Mouse (Mus musculus) adrenal gland, postnatal 36 days (tissue): ENCODE measurements at regions not wholly inside any gene's neighbourhood (a gene's known extent, or its start where the extent isn't known, plus 50 kb on each side); places are given as distances from the start of the nearest gene placed in this dataset.

ENCODE experiments used
- DNase-seq, 2 experiments: peaks; one replicate each; pipeline ENCODE4 v3.0.0; 2021; ENCODE audit warnings: mixed read lengths in 1 of 2

- peak; percentile 5 to 18 for DNase-seq
Measured at GRCm38 (mm10) chr9:30581271-30581821, 154.4 kb downstream of the Snx19 start.

GRCm38 (mm10) chr9:30580500-30580899 is 153.6 kb downstream of the Snx19 start:
- DNase-seq: no peak

- DNase-seq: no peak
Measured at GRCm38 (mm10) chr9:30578213-30578612, 151.3 kb downstream of the Snx19 start.

- DNase-seq: no peak
Measured at GRCm38 (mm10) chr9:30577243-30577642, 150.3 kb downstream of the Snx19 start.

GRCm38 (mm10) chr9:30575531-30575930 is 148.6 kb downstream of the Snx19 start:
- DNase-seq: peak in 1 of 2 experiments; percentile 19

- DNase-seq: no peak
Measured at GRCm38 (mm10) chr9:30573294-30573693, 146.4 kb downstream of the Snx19 start.

- no peak for DNase-seq
Measured at GRCm38 (mm10) chr9:30571014-30571413, 144.1 kb downstream of the Snx19 start.

- DNase-seq: no peak
Measured at GRCm38 (mm10) chr9:30564765-30565680, 138.1 kb downstream of the Snx19 start.

GRCm38 (mm10) chr9:30563399-30563798 is 136.5 kb downstream of the Snx19 start:
- DNase-seq: no peak

- no peak for DNase-seq
Measured at GRCm38 (mm10) chr9:30554908-30555307, 128.0 kb downstream of the Snx19 start.

GRCm38 (mm10) chr9:30552721-30553120 is 125.8 kb downstream of the Snx19 start:
- no peak for DNase-seq

- no peak for DNase-seq
Measured at GRCm38 (mm10) chr9:30549892-30550515, 123.1 kb downstream of the Snx19 start.

GRCm38 (mm10) chr9:30539858-30540257 is 113.0 kb downstream of the Snx19 start:
- no peak for DNase-seq

GRCm38 (mm10) chr9:30536508-30537100 is 109.7 kb downstream of the Snx19 start:
- no peak for DNase-seq

GRCm38 (mm10) chr9:30534961-30535360 is 108.1 kb downstream of the Snx19 start:
- no peak for DNase-seq

GRCm38 (mm10) chr9:30533780-30534343 is 107.0 kb downstream of the Snx19 start:
- DNase-seq: no peak

- DNase-seq: no peak
Measured at GRCm38 (mm10) chr9:30533091-30533779, 106.3 kb downstream of the Snx19 start.

GRCm38 (mm10) chr9:30525086-30525485 is 98.2 kb downstream of the Snx19 start:
- no peak for DNase-seq

GRCm38 (mm10) chr9:30524401-30525066 is 97.6 kb downstream of the Snx19 start:
- no peak for DNase-seq

GRCm38 (mm10) chr9:30523852-30524251 is 96.9 kb downstream of the Snx19 start:
- DNase-seq: no peak
